Mouse (Mus musculus): ENCODE results near the gene Astl. TPM values are rescaled to one million over a fixed set of nuclear protein-coding genes. Genes with fewer than 3 reads are reported as not detected.
"Not testable (repeated sequence)": the region's sequence is repeated elsewhere in the genome, so short reads cannot be mapped to it uniquely, and the experiment has no call there.

The Astl gene
- 0.24 TPM in 1 of 2 replicates, not detected in the other for polyA plus RNA-seq (2015; fragmentation: Nextera tagmentation; extraction: Ambion mirVana)

DNA sequence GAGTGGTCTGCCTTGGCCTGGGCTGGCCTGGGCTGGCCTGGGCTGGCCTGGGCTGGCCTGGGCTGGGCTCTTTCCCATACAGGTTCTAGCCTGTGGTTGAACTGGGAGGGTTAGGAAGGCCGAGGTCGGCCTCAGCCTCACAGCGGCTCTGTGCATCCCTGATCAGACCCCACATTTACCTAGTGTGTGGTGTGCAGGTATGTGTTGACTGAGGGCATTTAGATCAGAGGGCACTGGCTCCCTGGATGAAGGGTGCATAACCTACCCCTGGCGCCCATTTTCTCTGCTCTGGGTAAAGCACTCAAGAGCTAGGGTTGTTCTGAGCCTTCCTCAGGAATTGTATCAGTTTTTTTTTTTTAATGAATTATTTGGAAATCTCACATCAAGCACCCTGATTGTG, at the start of gene Astl:
TSS of gene Astl (plus strand) at position 224 of the 400 bp plus-strand sequence.
- peak within 1 kb of the TSS; percentile 52 for H3K4me3 ChIP-seq (replicated peaks)
- H3K4me2 ChIP-seq (replicated peaks): no peak within 1 kb of the TSS
- no peak for ATAC-seq (ENCODE audit: insufficient number of reproducible peaks, low FRiP score, low TSS enrichment, low read depth)
- peaks cover 22% of the 10 kb centered on the region for H3K4me1 ChIP-seq
- no peak within 1 kb of the TSS for H3K27ac ChIP-seq (replicated peaks)
- H3K27me3 ChIP-seq: peaks cover 14% of the 10 kb centered on the region
- H3K9ac ChIP-seq: no peak within 1 kb of the TSS
- no peaks in the 10 kb centered on the region for H3K9me3 ChIP-seq (replicated peaks)
- 69% methylated on average over 4 of the region's 4 CpGs for WGBS
- no peaks in the 10 kb centered on the region for H3K36me3 ChIP-seq

DNA sequence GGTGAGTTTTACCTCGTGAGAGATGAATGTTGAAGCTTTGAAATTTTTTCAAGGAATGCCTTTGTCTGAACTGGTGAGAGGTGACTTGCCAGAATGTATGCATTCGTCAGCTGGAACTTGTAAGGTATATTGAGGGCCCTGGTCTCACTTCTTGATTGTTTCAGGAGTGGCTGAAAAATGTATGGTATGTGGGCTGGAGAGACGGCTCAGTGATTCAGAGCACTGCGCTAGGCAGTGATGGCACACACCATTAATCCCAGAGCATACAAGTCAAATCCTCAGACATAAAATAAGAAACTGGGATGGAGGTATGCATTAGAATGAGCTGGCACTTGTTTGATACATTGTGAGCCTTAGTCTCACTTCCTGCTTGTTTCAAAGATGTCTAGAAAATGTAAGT, 46.2 kb upstream of the Astl start:
- Histone ChIP-seq H3K27me3 (no peaks in the 10 kb centered on the region), H3K4me3 (replicated peaks) (no peak overlapping the region), H3K9ac (no peak overlapping the region), H3K4me2 (replicated peaks) (no peak overlapping the region), H3K27ac (replicated peaks) (no peak overlapping the region), H3K36me3 (peaks cover 77% of the 10 kb centered on the region), H3K9me3 (replicated peaks) (no peaks in the 10 kb centered on the region), H3K4me1 (no peaks in the 10 kb centered on the region)
- no peak for ATAC-seq (ENCODE audit: insufficient number of reproducible peaks, low FRiP score, low TSS enrichment, low read depth)
- 78% methylated on average over 4 of the region's 4 CpGs for WGBS

DNA sequence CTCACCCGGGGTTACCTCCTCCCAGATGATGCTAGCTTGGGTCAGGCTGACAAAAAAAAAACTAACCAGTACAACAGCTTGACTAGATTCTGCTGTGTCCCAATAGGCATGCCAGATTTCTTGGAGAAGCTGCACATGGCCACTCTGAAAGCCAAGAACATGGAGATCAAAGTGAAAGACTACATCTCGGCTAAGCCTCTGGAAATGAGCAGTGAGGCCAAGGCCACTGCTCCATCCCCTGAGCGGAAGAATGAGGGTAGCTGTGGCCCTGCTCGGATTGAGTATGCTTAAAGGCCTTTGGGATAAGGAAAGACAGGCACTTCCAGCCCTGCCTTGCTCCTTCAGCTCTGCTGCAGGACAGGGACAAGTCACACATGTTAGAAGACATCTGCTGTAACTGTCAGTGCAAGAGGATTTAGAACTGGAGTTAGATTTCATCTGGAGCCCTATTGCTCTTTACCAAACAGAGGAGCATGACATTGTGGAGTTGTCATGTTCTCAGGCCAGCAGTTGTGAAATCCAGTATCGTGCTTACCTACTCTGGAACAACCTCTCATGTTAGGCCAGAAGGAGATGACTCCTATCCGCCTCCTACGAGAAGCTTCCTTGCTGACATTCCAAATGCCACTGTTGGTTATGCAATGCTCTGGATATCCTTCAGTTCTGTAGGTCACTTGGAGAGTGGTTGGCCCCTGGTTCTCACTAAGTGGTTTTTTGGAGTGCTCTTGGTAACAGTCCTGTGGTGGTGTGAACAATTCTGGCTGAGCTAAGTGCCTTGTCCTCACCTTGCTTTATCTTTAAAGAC, 41.2 kb upstream of the Astl start:
- no peaks in the 10 kb centered on the region for H3K27me3 ChIP-seq
- H3K4me3 ChIP-seq (replicated peaks): no peak overlapping the region
- no peaks in the 10 kb centered on the region for H3K4me1 ChIP-seq
- H3K9me3 ChIP-seq (replicated peaks): no peaks in the 10 kb centered on the region
- no peak overlapping the region for H3K4me2 ChIP-seq (replicated peaks)
- ATAC-seq (ENCODE audit: insufficient number of reproducible peaks, low FRiP score, low TSS enrichment, low read depth): no peak
- peaks cover 80% of the 10 kb centered on the region for H3K36me3 ChIP-seq
- 82% methylated on average over 7 of the region's 7 CpGs for WGBS
- no peak overlapping the region for H3K27ac ChIP-seq (replicated peaks)
- no peak overlapping the region for H3K9ac ChIP-seq

DNA sequence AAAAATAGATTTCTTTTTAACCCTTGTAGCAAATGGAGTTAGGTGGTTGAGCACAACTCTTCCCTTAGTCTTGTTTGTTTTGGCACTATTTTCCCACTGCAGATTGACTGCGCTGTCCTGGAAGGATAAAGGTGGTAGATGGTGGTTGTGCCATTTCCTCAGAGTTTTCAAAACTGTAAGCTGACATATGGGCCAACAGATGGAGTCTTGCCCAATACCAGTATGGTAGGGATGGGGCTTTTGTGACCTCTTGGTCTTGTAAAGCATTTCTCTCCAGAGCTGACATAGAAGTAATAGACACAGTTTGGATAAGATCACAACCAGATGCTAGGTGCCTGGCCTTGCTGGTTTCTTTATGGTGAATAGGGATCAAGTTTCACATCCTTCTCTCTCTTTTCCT, 40.4 kb upstream of the Astl start:
- H3K27ac ChIP-seq (replicated peaks): no peak overlapping the region
- no peak overlapping the region for H3K4me2 ChIP-seq (replicated peaks)
- no peaks in the 10 kb centered on the region for H3K4me1 ChIP-seq
- no peak for ATAC-seq (ENCODE audit: insufficient number of reproducible peaks, low FRiP score, low TSS enrichment, low read depth)
- H3K36me3 ChIP-seq: peaks cover 74% of the 10 kb centered on the region
- H3K27me3 ChIP-seq: no peaks in the 10 kb centered on the region
- no peak overlapping the region for H3K4me3 ChIP-seq (replicated peaks)
- H3K9me3 ChIP-seq (replicated peaks): no peaks in the 10 kb centered on the region
- WGBS: 95% methylated on average over 1 of the region's 1 CpGs
- no peak overlapping the region for H3K9ac ChIP-seq

- Histone ChIP-seq H3K9me3 (replicated peaks) (no peaks in the 10 kb centered on the region), H3K4me1 (no peaks in the 10 kb centered on the region), H3K9ac (no peak overlapping the region), H3K27ac (replicated peaks) (no peak overlapping the region), H3K36me3 (peaks cover 51% of the 10 kb centered on the region), H3K4me2 (replicated peaks) (no peak overlapping the region), H3K4me3 (replicated peaks) (no peak overlapping the region), H3K27me3 (no peaks in the 10 kb centered on the region)
- ATAC-seq (ENCODE audit: insufficient number of reproducible peaks, low FRiP score, low TSS enrichment, low read depth): no peak
- 72% methylated on average over 3 of the region's 3 CpGs for WGBS
Observed at GRCm38 (mm10) chr2:127300701-127301100, 37.7 kb upstream of the Astl start.

DNA sequence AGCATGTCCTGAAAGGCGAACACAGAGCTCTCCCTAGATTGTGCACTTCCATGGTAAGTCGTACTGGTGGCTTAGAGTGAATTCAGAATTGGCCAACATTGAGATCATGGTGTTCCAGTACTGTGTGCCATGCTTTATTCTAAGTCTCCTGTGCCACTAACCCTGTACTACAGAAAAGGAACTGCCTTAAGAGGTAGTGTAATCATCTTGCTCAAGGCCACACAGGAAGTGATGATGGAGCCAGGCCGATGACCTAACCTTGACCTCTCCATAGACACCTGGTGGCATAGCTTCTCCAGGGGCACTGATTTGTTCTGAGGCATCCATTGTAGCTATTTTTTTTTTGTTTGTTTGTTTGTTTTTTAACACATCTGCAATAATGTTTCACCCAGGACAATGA, 36.6 kb upstream of the Astl start:
- ATAC-seq (ENCODE audit: insufficient number of reproducible peaks, low FRiP score, low TSS enrichment, low read depth): no peak
- Histone ChIP-seq H3K4me1 (no peaks in the 10 kb centered on the region), H3K9ac (no peak overlapping the region), H3K4me3 (replicated peaks) (no peak overlapping the region), H3K9me3 (replicated peaks) (no peaks in the 10 kb centered on the region), H3K27ac (replicated peaks) (no peak overlapping the region), H3K36me3 (peaks cover 40% of the 10 kb centered on the region), H3K4me2 (replicated peaks) (no peak overlapping the region), H3K27me3 (no peaks in the 10 kb centered on the region)
- WGBS: 89% methylated on average over 3 of the region's 3 CpGs

DNA sequence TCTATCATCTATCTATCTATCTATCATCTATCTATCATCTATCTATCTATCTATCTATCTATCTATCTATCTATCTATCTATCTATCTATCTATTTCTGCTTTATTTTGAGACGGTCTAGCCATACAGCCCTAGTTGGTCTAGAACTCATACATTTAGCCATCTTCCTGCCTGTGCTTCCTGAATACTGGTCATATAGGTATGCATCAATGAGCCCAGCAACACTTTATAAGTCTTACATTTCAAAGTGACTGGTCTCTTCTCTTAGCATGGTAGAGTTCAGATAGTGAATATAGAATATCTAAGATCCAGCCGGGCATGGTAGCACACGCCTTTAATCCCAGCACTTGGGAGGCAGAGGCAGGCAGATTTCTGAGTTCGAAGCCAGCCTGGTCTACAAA, 34.2 kb upstream of the Astl start:
- not testable (repeated sequence) for H3K27me3 ChIP-seq; H3K27ac ChIP-seq (replicated peaks); H3K4me3 ChIP-seq (replicated peaks); H3K4me2 ChIP-seq (replicated peaks); H3K4me1 ChIP-seq; H3K9me3 ChIP-seq (replicated peaks); ATAC-seq (ENCODE audit: insufficient number of reproducible peaks, low FRiP score, low TSS enrichment, low read depth); H3K9ac ChIP-seq
- peaks cover 17% of the 10 kb centered on the region for H3K36me3 ChIP-seq
- WGBS: 94% methylated on average over 4 of the region's 4 CpGs

DNA sequence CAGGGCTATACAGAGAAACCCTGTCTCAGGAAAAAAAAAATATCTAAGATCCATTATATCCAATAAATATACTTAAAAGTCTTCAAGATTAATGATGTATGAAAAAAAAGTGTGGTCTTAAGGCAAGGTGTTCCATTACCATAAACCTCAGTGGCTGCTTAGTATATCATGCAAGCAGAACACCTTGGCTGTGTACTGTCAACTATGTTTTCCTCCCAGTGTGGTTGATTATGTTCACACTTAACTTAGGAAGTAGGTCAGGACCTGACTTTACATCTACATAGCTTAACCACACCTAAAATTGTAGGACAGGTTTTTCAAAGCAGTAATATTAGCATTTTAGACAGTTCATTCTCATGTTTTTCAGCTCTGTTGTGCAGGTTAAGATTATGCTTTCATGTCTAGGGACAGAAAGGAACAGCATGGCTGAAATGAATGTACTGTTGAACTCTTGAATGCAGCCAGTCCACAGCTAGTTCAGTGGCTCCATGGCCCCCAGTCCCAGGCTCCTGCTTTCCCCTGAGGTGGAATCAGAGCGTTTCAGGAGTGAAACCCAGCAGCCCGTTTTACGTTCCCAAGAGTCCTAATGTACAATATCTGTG, 33.7 kb upstream of the Astl start:
- H3K4me1 ChIP-seq: no peaks in the 10 kb centered on the region
- no peak overlapping the region for H3K27ac ChIP-seq (replicated peaks)
- WGBS: 88% methylated on average over 3 of the region's 3 CpGs
- no peak overlapping the region for H3K4me3 ChIP-seq (replicated peaks)
- H3K4me2 ChIP-seq (replicated peaks): no peak overlapping the region
- no peaks in the 10 kb centered on the region for H3K27me3 ChIP-seq
- H3K36me3 ChIP-seq: peaks cover 11% of the 10 kb centered on the region
- no peaks in the 10 kb centered on the region for H3K9me3 ChIP-seq (replicated peaks)
- H3K9ac ChIP-seq: no peak overlapping the region
- ATAC-seq (ENCODE audit: insufficient number of reproducible peaks, low FRiP score, low TSS enrichment, low read depth): no peak

DNA sequence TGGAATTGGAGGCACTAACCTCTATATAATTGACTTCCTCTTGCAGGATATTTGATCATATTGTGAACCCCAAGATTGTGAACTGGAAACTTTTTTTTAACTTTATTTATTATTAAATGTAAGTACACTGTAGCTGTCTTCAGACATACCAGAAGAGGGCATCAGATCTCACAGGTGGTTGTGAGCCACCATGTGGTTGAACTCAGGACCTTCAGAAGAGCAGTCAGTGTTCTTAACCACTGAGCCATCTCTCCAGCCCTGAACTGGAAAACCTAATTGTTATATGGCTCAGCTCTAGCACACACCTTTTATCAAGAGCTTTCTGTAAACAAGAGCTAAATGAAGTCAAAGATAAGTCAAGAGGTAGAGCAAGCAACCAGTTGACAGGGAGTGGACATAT, 32.3 kb upstream of the Astl start:
- Histone ChIP-seq H3K27me3 (no peaks in the 10 kb centered on the region), H3K9ac (no peak overlapping the region), H3K4me2 (replicated peaks) (no peak overlapping the region), H3K27ac (replicated peaks) (no peak overlapping the region), H3K36me3 (no peaks in the 10 kb centered on the region), H3K4me3 (replicated peaks) (no peak overlapping the region), H3K9me3 (replicated peaks) (no peaks in the 10 kb centered on the region), H3K4me1 (no peaks in the 10 kb centered on the region)
- no peak for ATAC-seq (ENCODE audit: insufficient number of reproducible peaks, low FRiP score, low TSS enrichment, low read depth)

DNA sequence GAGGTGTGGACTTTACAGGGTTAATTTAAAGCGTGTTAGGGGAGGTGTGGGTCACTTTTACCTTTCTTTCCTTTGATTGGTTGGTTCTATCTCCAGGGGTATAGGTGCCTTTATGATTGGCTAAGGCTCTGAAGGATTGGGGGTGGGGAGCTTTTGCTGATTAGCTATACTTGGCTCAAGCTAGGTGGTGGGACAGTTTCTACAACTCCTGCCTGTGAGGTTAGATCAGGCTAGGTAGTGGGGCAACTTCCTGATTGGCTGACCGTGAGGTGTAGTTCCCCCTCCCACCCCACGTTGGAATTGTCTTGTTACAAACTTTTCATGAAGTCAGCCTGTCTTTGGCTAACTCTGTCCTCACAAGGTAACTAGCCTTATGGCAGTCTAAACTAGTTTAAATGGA, 31.3 kb upstream of the Astl start:
- H3K27me3 ChIP-seq: no peaks in the 10 kb centered on the region

GRCm38 (mm10) chr2:127308660-127309059, 29.8 kb upstream of the Astl start:
- Histone ChIP-seq H3K4me1 (no peaks in the 10 kb centered on the region), H3K9ac (no peak overlapping the region), H3K9me3 (replicated peaks) (no peaks in the 10 kb centered on the region), H3K27ac (replicated peaks) (no peak overlapping the region), H3K4me2 (replicated peaks) (no peak overlapping the region), H3K36me3 (no peaks in the 10 kb centered on the region), H3K27me3 (no peaks in the 10 kb centered on the region), H3K4me3 (replicated peaks) (no peak overlapping the region)
- ATAC-seq (ENCODE audit: insufficient number of reproducible peaks, low FRiP score, low TSS enrichment, low read depth): no peak
- 86% methylated on average over 2 of the region's 2 CpGs for WGBS

More for the DNA sequence above, 31.3 kb upstream of the Astl start:
- 37% methylated on average over 3 of the region's 3 CpGs for WGBS
- Histone ChIP-seq H3K36me3 (no peaks in the 10 kb centered on the region), H3K9ac (no peak overlapping the region), H3K4me2 (replicated peaks) (no peak overlapping the region), H3K27ac (replicated peaks) (no peak overlapping the region), H3K9me3 (replicated peaks) (no peaks in the 10 kb centered on the region), H3K4me1 (no peaks in the 10 kb centered on the region), H3K4me3 (replicated peaks) (no peak overlapping the region)
- no peak for ATAC-seq (ENCODE audit: insufficient number of reproducible peaks, low FRiP score, low TSS enrichment, low read depth)

- Histone ChIP-seq H3K27ac (replicated peaks) (no peak overlapping the region), H3K4me3 (replicated peaks) (no peak overlapping the region), H3K4me1 (no peaks in the 10 kb centered on the region), H3K27me3 (no peaks in the 10 kb centered on the region), H3K4me2 (replicated peaks) (no peak overlapping the region), H3K36me3 (no peaks in the 10 kb centered on the region), H3K9me3 (replicated peaks) (no peaks in the 10 kb centered on the region), H3K9ac (no peak overlapping the region)
- no peak for ATAC-seq (ENCODE audit: insufficient number of reproducible peaks, low FRiP score, low TSS enrichment, low read depth)
- WGBS: 54% methylated on average over 2 of the region's 2 CpGs
Observed at GRCm38 (mm10) chr2:127310246-127310645, 28.2 kb upstream of the Astl start.

All from embryonic facial prominence, embryonic 15.5 days (tissue).